Mouse (Mus musculus): ENCODE data around the gene Grk6.

The Grk6 gene

GRCm38 (mm10) chr13:55464027-55464884 is 19.4 kb downstream of the Grk6 start, which contains the start of gene Prr7:
TSS of gene Prr7 (plus strand) at chr13:55464267.
- no peak for DNase-seq (ENCODE audit: low spot score in 2 of 2)

GRCm38 (mm10) chr13:55465184-55465583 is 20.3 kb downstream of the Grk6 start:
- DNase-seq (ENCODE audit: low spot score in 2 of 2), result no peak

- no peak for DNase-seq (ENCODE audit: low spot score in 2 of 2)
Measured at GRCm38 (mm10) chr13:55465830-55466440, 21.1 kb downstream of the Grk6 start.

- no peak for DNase-seq (ENCODE audit: low spot score in 2 of 2)
Measured at GRCm38 (mm10) chr13:55468851-55469560, 24.1 kb downstream of the Grk6 start.

GRCm38 (mm10) chr13:55470372-55470771 is 25.5 kb downstream of the Grk6 start:
- no peak for DNase-seq (ENCODE audit: low spot score in 2 of 2)

GRCm38 (mm10) chr13:55471156-55471818 is 26.4 kb downstream of the Grk6 start:
- DNase-seq (ENCODE audit: low spot score in 2 of 2), result peak; percentile 67 to 80

GRCm38 (mm10) chr13:55471819-55472131 is 26.9 kb downstream of the Grk6 start:
- no peak for DNase-seq (ENCODE audit: low spot score in 2 of 2)

- no peak for DNase-seq (ENCODE audit: low spot score in 2 of 2)
Measured at GRCm38 (mm10) chr13:55472132-55473022, 27.5 kb downstream of the Grk6 start.

GRCm38 (mm10) chr13:55473076-55473831 is 28.4 kb downstream of the Grk6 start:
- DNase-seq (ENCODE audit: low spot score in 2 of 2), result no peak

GRCm38 (mm10) chr13:55473961-55474360 is 29.1 kb downstream of the Grk6 start:
- no peak for DNase-seq (ENCODE audit: low spot score in 2 of 2)

- no peak for DNase-seq (ENCODE audit: low spot score in 2 of 2)
Measured at GRCm38 (mm10) chr13:55474621-55475069, 29.8 kb downstream of the Grk6 start.

- no peak for DNase-seq (ENCODE audit: low spot score in 2 of 2)
Measured at GRCm38 (mm10) chr13:55475750-55476149, 30.9 kb downstream of the Grk6 start.

GRCm38 (mm10) chr13:55476256-55476655 is 31.4 kb downstream of the Grk6 start:
- DNase-seq (ENCODE audit: low spot score in 2 of 2), result no peak

GRCm38 (mm10) chr13:55477492-55477891 is 32.6 kb downstream of the Grk6 start:
- no peak for DNase-seq (ENCODE audit: low spot score in 2 of 2)

GRCm38 (mm10) chr13:55478036-55478435 is 33.2 kb downstream of the Grk6 start:
- no peak for DNase-seq (ENCODE audit: low spot score in 2 of 2)

GRCm38 (mm10) chr13:55479008-55479407 is 34.1 kb downstream of the Grk6 start:
- DNase-seq (ENCODE audit: low spot score in 2 of 2), result no peak

GRCm38 (mm10) chr13:55479929-55480328 is 35.1 kb downstream of the Grk6 start:
- no peak for DNase-seq (ENCODE audit: low spot score in 2 of 2)

- DNase-seq (ENCODE audit: low spot score in 2 of 2), result no peak
Measured at GRCm38 (mm10) chr13:55482542-55482941, 37.7 kb downstream of the Grk6 start.

- DNase-seq (ENCODE audit: low spot score in 2 of 2), result no peak
Measured at GRCm38 (mm10) chr13:55483071-55483470, 38.2 kb downstream of the Grk6 start.

GRCm38 (mm10) chr13:55483593-55483992 is 38.7 kb downstream of the Grk6 start:
- no peak for DNase-seq (ENCODE audit: low spot score in 2 of 2)
